Mouse (Mus musculus) cortical plate, adult 2 months (tissue): ENCODE results near the gene Akr1c13. TPM values are rescaled to one million over a fixed set of nuclear protein-coding genes. Genes with fewer than 3 reads are reported as not detected.
A peak's percentile ranks its signal among the peaks of the same experiment; 100 is the strongest.

ENCODE experiments used
- H3K27ac ChIP-seq: fragments of 200-500 bp; 2 replicates; pipeline ENCODE4 v1.5.1; 2012; ENCODE audit warnings: low read length, control low read depth, inconsistent platforms; ENCODE audit not compliant: insufficient read depth
- H3K4me1 ChIP-seq: fragments of 200-500 bp; 2 replicates; pipeline ENCODE4 v1.6.1; 2011; ENCODE audit warnings: low read length; ENCODE audit not compliant: control insufficient read depth, insufficient read depth
- H3K4me3 ChIP-seq: fragments of 200-500 bp; 2 replicates; pipeline ENCODE4 v1.5.1; 2011; ENCODE audit warnings: mild to moderate bottlenecking, low read length, control low read depth; ENCODE audit not compliant: insufficient read depth
- CTCF ChIP-seq: fragments of 200-500 bp; IDR thresholded peaks from 2 replicates; pipeline ENCODE4 v1.5.1; 2011; ENCODE audit warnings: mild to moderate bottlenecking, control low read depth, low read length; ENCODE audit not compliant: insufficient read depth; ENCODE audit errors: extremely low read depth
- POLR2A ChIP-seq: fragments of 200-500 bp; IDR thresholded peaks from 2 replicates; pipeline ENCODE4 v1.6.1; 2011; ENCODE audit warnings: mild to moderate bottlenecking, low read length, control low read depth; ENCODE audit not compliant: insufficient read depth; ENCODE audit errors: extremely low read depth
- polyA plus RNA-seq: library from polyadenylated mRNA; depleted of rRNA; stranded (reverse); fragments of >200 nt; gene quantifications from 2 replicates; pipeline ENCODE4 v1.2.3, GENCODE M21; 2012; rRNA removed

The Akr1c13 gene
- polyA plus RNA-seq, 1 experiment, result 0.38 TPM

- no peak overlapping the region for H3K27ac ChIP-seq
Observed at GRCm38 (mm10) chr13:4233536-4234172, 42.7 kb downstream of the Akr1c13 start.

GRCm38 (mm10) chr13:4244861-4245559 lies 54.1 kb downstream of the Akr1c13 start:
- Histone ChIP-seq H3K4me3 (peak overlapping the region; percentile 18; the same call in 1 of the 2 replicates), H3K4me1 (no peaks in the 10 kb centered on the region), H3K27ac (no peak overlapping the region)
- no peak for TF ChIP-seq POLR2A
- TF ChIP-seq CTCF, result no peak

More at GRCm38 (mm10) chr13:4233536-4234172, 42.7 kb downstream of the Akr1c13 start:
- H3K4me1 ChIP-seq, result no peaks in the 10 kb centered on the region
- TF ChIP-seq POLR2A (no peak), CTCF (no peak)
- no peak overlapping the region for H3K4me3 ChIP-seq

- Histone ChIP-seq H3K4me3 (no peak overlapping the region), H3K27ac (no peak overlapping the region), H3K4me1 (no peaks in the 10 kb centered on the region)
- no peak for TF ChIP-seq CTCF
Observed at GRCm38 (mm10) chr13:4249347-4249746, 58.4 kb downstream of the Akr1c13 start.

Other genes starting within 250 kb of the Akr1c13 start
- gene Ucn3, start 245.8 kb upstream of the Akr1c13 start, polyA plus RNA-seq, result not detected in 2 replicates
- 1.7 and 2.6 TPM in 2 replicates for gene Akr1c14, start 142.1 kb upstream of the Akr1c13 start, polyA plus RNA-seq
- gene Akr1c18, start 40.5 kb upstream of the Akr1c13 start, polyA plus RNA-seq, result 1.8 and 2.0 TPM in 2 replicates
- not detected in 2 replicates for gene Akr1c19, start 37.5 kb downstream of the Akr1c13 start, polyA plus RNA-seq
- not detected in 2 replicates for gene Akr1c12, start 88.3 kb downstream of the Akr1c13 start, polyA plus RNA-seq
- not detected in 2 replicates for gene Akr1c6, start 243.2 kb downstream of the Akr1c13 start, polyA plus RNA-seq